Mouse (Mus musculus): ENCODE measurements around the gene Trhr2.

DNA sequence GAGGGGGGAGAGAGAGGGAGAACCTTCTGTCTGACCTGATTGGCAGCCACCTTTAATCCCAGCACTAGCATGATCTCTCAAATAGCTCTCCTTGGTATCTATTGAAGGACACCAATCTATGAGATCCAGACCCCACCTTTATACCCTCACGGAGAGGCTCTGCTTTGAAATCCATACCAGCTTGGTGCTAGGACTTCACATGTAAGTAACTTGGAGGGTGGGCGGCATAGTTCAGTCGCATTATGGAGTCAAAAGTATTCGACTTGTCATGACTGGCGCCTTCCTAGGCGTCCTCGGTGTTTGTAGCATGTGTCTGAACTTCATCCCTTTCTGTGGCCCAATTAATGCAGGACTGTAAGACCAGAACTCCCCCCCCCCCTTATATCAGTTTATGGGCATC lies 14.8 kb upstream of the Trhr2 start:
- TF ChIP-seq CTCF (IDR thresholded peaks at IDR 0.05; ENCODE audit: low read depth) (no peak), EP300 (IDR thresholded peaks at IDR 0.05; ENCODE audit: low read depth) (no peak)
